Mouse (Mus musculus) stomach, embryonic 16.5 days (tissue): ENCODE results near the gene Plaur. TPM values are rescaled to one million over a fixed set of nuclear protein-coding genes. Genes with fewer than 3 reads are reported as not detected.

ENCODE experiments used
- ATAC-seq: fragments of 200-750 bp; cut with Nextera tagmentation; 2 replicates; pipeline ENCODE4 v1.8.0; 2017; ENCODE audit warnings: moderate number of reproducible peaks, moderate TSS enrichment; ENCODE audit not compliant: insufficient read depth, low FRiP score
- H3K27ac ChIP-seq: fragments of 300-500 bp; sonication (generic); 2 replicates; pipeline ENCODE4 v1.5.1; 2014; ENCODE audit warnings: low read length
- H3K27me3 ChIP-seq: fragments of 300-500 bp; sonication (generic); 2 replicates; pipeline ENCODE4 v1.6.1; 2014; ENCODE audit warnings: low read length, control low read depth, mixed read lengths; ENCODE audit not compliant: control insufficient read depth, insufficient read depth
- H3K36me3 ChIP-seq: fragments of 300-500 bp; sonication (generic); 2 replicates; pipeline ENCODE4 v1.6.1; 2014; ENCODE audit warnings: low read length; ENCODE audit not compliant: control insufficient read depth, insufficient read depth
- H3K4me1 ChIP-seq: fragments of 300-500 bp; sonication (generic); 2 replicates; pipeline ENCODE4 v1.6.1; 2014; ENCODE audit warnings: low read length, control low read depth, mixed read lengths; ENCODE audit not compliant: control insufficient read depth, insufficient read depth
- H3K4me2 ChIP-seq: fragments of 300-500 bp; sonication (generic); 2 replicates; pipeline ENCODE4 v1.6.1; 2014; ENCODE audit warnings: low read depth, low read length, mixed read lengths
- H3K4me3 ChIP-seq: fragments of 300-500 bp; sonication (generic); replicated peaks from 2 replicates; pipeline ENCODE4 v1.5.1; 2014; ENCODE audit warnings: mild to moderate bottlenecking, low read length
- H3K9ac ChIP-seq: fragments of 300-500 bp; sonication (generic); 2 replicates; pipeline ENCODE4 v1.6.1; 2014; ENCODE audit warnings: low read length
- H3K9me3 ChIP-seq: fragments of 300-500 bp; sonication (generic); replicated peaks from 2 replicates; pipeline ENCODE4 v1.6.1; 2016; ENCODE audit warnings: low read length, control low read depth; ENCODE audit not compliant: control insufficient read depth
- WGBS: fragments of 180-500 bp; shearing (Covaris S2); extraction: QIAGEN DNeasy Blood & Tissue Kit; methylation state at CpG from one replicate; pipeline ENCODE4 v1.1.7; 2014; 5-methylcytosine and 5-hydroxymethylcytosine counted together
- polyA plus RNA-seq: library from polyadenylated mRNA; unstranded; fragments of >200 nt; fragmentation: Nextera tagmentation; extraction: Ambion mirVana; gene quantifications from 2 replicates; pipeline ENCODE4 v1.2.1, GENCODE M21; 2015

The Plaur gene
- polyA plus RNA-seq, 1 experiment from 2014 or later: 13.3 TPM

DNA sequence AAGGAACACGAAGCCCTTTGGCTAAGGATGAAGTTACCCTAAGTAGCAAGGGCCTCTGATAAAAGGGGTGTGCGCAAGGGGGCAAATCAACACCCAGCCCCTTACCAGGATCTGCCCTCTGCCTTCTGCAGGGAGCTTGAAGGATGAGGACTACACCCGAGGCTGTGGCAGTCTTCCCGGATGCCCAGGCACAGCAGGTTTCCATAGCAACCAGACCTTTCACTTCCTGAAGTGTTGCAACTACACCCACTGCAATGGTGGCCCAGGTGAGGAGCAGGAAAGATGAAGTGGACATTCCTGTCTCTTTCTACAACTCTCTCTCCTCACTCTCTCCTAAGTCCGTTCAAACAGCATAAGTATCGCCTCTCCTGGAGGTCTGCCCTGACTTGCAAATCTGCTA, 10.2 kb downstream of the Plaur start:
- no peak overlapping the region for H3K4me2 ChIP-seq
- no peak for ATAC-seq
- WGBS: 86% methylated on average over 6 of the region's 6 CpGs

GRCm38 (mm10) chr7:24472937-24473336, 10.7 kb downstream of the Plaur start:
- H3K4me3 ChIP-seq: no peak overlapping the region
- no peak overlapping the region for H3K4me2 ChIP-seq
- no peak overlapping the region for H3K27ac ChIP-seq
- peaks cover 7% of the 10 kb centered on the region; the same call in 1 of the 2 replicates for H3K9me3 ChIP-seq
- 79% methylated on average over 7 of the region's 7 CpGs for WGBS
- no peaks in the 10 kb centered on the region for H3K27me3 ChIP-seq
- no peak for ATAC-seq
- peaks cover 16% of the 10 kb centered on the region for H3K36me3 ChIP-seq
- no peak overlapping the region for H3K9ac ChIP-seq
- H3K4me1 ChIP-seq: no peaks in the 10 kb centered on the region

More for the DNA sequence above, 10.2 kb downstream of the Plaur start:
- Histone ChIP-seq H3K4me1 (no peaks in the 10 kb centered on the region), H3K4me3 (no peak overlapping the region), H3K9ac (no peak overlapping the region), H3K36me3 (peaks cover 16% of the 10 kb centered on the region), H3K27ac (0 out of 2 replicates have a peak overlapping the region, but pooled peaks have one; percentile 21), H3K27me3 (no peaks in the 10 kb centered on the region), H3K9me3 (peaks cover 7% of the 10 kb centered on the region; the same call in 1 of the 2 replicates)

DNA sequence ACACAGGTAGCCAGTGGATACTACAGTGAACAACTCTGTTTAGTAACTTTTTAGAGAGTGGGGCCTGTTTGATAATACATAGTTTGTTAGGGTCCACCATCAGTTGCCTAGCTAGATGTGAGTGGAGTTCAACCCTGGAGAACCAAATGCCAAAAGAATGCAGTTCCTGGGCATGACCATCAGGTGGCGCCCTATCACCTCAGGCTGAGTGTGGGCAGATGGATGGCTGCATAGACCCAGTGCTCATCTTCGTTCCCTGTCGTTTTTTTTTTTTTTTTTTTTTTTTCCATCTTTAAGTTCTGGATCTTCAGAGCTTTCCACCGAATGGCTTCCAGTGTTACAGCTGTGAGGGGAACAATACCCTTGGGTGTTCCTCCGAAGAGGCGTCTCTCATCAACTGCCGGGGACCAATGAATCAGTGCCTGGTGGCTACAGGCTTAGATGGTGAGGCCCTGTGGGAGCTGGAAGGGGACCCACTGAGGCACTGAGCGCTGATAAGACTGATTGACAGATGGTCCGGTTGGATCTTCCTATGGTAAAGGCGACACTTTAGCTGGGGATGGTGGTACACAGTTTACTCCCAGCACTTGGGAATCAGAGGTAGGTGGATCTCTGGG, 11.7 kb downstream of the Plaur start:
- Histone ChIP-seq H3K4me1 (no peaks in the 10 kb centered on the region), H3K9ac (no peak overlapping the region), H3K27me3 (no peaks in the 10 kb centered on the region), H3K27ac (no peak overlapping the region), H3K36me3 (peaks cover 12% of the 10 kb centered on the region), H3K4me2 (no peak overlapping the region), H3K4me3 (no peak overlapping the region), H3K9me3 (peaks cover 5% of the 10 kb centered on the region; the same call in 1 of the 2 replicates)
- 53% methylated on average over 10 of the region's 10 CpGs for WGBS
- peak; percentile 45; the same call in 1 of the 2 replicates for ATAC-seq

GRCm38 (mm10) chr7:24474811-24475506, 12.7 kb downstream of the Plaur start:
- 39% methylated on average over 21 of the region's 21 CpGs for WGBS
- Histone ChIP-seq H3K36me3 (peaks cover 7% of the 10 kb centered on the region), H3K4me1 (no peaks in the 10 kb centered on the region), H3K9me3 (no peaks in the 10 kb centered on the region), H3K27me3 (no peaks in the 10 kb centered on the region), H3K4me3 (no peak overlapping the region), H3K27ac (no peak overlapping the region), H3K9ac (no peak overlapping the region), H3K4me2 (no peak overlapping the region)
- no peak for ATAC-seq

DNA sequence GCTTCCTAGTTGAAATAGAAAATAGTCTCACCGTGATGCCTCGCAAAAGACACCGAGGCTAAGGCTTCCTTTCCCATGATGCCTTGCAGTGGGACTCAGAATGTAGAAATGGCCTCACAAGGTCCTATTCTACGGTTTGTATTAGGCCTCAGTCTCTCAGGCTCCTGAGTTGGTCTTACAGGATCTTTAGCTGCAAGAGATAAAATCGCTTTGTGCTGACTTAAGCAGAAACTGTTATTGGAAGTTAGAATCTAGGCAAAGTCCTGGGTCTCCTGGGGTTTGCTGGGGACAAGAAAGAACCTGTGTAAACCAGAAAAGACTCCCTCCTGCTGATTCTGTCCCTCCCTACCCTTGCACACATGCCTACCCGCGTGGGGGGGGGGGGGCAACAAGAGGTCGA, 14.1 kb downstream of the Plaur start:
- Histone ChIP-seq H3K36me3 (peaks cover 7% of the 10 kb centered on the region), H3K27ac (no peak overlapping the region), H3K9ac (no peak overlapping the region), H3K4me1 (peaks cover 11% of the 10 kb centered on the region), H3K4me3 (no peak overlapping the region), H3K4me2 (no peak overlapping the region), H3K27me3 (no peaks in the 10 kb centered on the region), H3K9me3 (no peaks in the 10 kb centered on the region)
- WGBS: 80% methylated on average over 8 of the region's 8 CpGs
- no peak for ATAC-seq

GRCm38 (mm10) chr7:24476856-24477255, 14.6 kb downstream of the Plaur start:
- Histone ChIP-seq H3K27me3 (no peaks in the 10 kb centered on the region), H3K4me2 (no peak overlapping the region), H3K4me3 (no peak overlapping the region), H3K9ac (no peak overlapping the region), H3K36me3 (peaks cover 7% of the 10 kb centered on the region), H3K4me1 (peaks cover 14% of the 10 kb centered on the region), H3K27ac (no peak overlapping the region), H3K9me3 (no peaks in the 10 kb centered on the region)
- no peak for ATAC-seq
- WGBS: 82% methylated on average over 7 of the region's 7 CpGs

- Histone ChIP-seq H3K4me3 (no peak overlapping the region), H3K4me1 (peaks cover 14% of the 10 kb centered on the region), H3K36me3 (no peaks in the 10 kb centered on the region), H3K27me3 (peaks cover 7% of the 10 kb centered on the region; the same call in 1 of the 2 replicates), H3K27ac (no peak overlapping the region), H3K9me3 (no peaks in the 10 kb centered on the region), H3K9ac (no peak overlapping the region), H3K4me2 (no peak overlapping the region)
- 82% methylated on average over 5 of the region's 5 CpGs for WGBS
- ATAC-seq: no peak
Observed at GRCm38 (mm10) chr7:24478911-24479310, 16.6 kb downstream of the Plaur start.

DNA sequence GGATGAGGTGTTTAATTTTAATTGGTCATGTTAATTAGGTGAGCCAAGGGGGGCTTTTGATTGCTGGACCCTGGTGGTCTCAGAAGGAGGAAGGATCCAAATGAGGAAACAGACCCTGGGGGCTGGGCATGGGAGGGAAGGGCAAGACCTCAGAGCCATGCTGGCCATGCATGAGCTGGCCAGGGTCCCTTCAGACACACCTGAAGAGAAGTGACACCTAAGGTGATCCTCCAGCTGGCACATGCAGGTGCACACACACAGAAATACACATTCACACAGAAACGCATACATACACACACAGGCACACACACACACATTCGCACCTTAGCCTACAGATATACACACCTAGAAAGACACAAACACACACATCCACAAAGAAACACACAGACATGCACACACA, 17.4 kb downstream of the Plaur start:
- WGBS: 89% methylated on average over 2 of the region's 2 CpGs
- Histone ChIP-seq H3K9me3 (no peaks in the 10 kb centered on the region), H3K4me3 (no peak overlapping the region), H3K27me3 (peaks cover 7% of the 10 kb centered on the region; the same call in 1 of the 2 replicates), H3K4me1 (peaks cover 14% of the 10 kb centered on the region), H3K36me3 (no peaks in the 10 kb centered on the region), H3K27ac (no peak overlapping the region), H3K4me2 (no peak overlapping the region), H3K9ac (no peak overlapping the region)
- no peak for ATAC-seq

- Histone ChIP-seq H3K27me3 (peaks cover 7% of the 10 kb centered on the region; the same call in 1 of the 2 replicates), H3K4me2 (peak overlapping the region; percentile 97; the same call in 1 of the 2 replicates), H3K36me3 (no peaks in the 10 kb centered on the region), H3K9ac (no peak overlapping the region), H3K4me1 (peaks cover 14% of the 10 kb centered on the region), H3K27ac (peak overlapping the region; percentile 35), H3K9me3 (no peaks in the 10 kb centered on the region), H3K4me3 (no peak overlapping the region)
- WGBS: 46% methylated on average over 18 of the region's 18 CpGs
- ATAC-seq: no peak
Observed at GRCm38 (mm10) chr7:24480121-24480941, 18.0 kb downstream of the Plaur start.
